In the genomic region with DNA sequence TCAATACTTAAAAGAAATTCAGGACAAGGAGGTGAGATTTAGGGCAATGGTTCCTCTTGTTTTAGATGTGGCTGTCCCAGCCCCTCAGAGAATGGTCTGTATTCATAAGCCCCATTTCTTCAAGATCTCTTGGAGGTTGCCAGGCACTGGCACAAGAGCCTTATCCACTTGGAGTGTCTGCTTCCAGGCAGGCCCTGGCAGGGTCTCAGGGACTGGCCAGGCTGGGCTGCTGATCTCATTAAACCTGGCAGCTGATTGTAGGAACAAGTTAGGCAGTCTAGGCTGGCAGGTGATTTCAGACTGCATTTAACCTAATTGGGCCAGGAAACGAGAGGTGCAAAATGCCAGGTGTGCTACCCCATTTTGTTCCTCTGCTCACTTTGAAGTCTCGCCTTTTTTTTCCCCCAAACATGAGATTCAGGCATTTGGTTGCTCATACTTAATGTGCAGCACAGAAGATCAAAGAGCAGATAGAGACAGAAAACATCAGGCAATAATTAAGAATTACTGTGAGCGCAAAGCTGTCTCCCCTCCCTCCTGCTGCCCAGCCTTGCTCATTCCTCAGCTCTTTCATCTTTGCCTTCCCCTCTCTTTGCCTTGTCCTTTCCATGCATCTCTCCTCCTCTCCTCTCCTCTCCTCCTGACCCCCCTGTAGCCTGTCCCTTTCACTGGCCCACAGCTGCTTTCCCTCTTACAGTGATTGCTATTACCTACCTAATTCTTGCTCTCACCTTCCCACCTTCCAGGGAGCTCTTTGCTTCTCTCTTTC, we compare ENCODE assay signal across 8 mouse cellular contexts.
DNase-seq lines count a peak whose midpoint lies in the region; ATAC-seq lines count a peak whose summit lies in the region.

No protein-coding gene starts in this region.

- peak; percentile 10 for DNase-seq in cerebellum, adult 11-12 months
- peak; percentile 41 for DNase-seq in right cerebral cortex, adult 18-20 months
- DNase-seq in right cerebral cortex, postnatal 25 days: no peak
- DNase-seq in left cerebral cortex, postnatal 10 days (ENCODE audit: extremely low spot score in 1 of 2, low spot score in 2 of 2): peak; percentile 35 to 56
- no peak for DNase-seq in urinary bladder, postnatal 4 days (ENCODE audit: low spot score in 2 of 2)
- DNase-seq in yolk sac, embryonic 10.5 days (ENCODE audit: low spot score): no peak

- intact Hi-C loops in left cerebral cortex, postnatal 10 days (cut with DNase I): no loop called here

- ATAC-seq in cerebellum, adult (ENCODE audit: insufficient number of reproducible peaks, low FRiP score, low TSS enrichment): no peak
- no peak for ATAC-seq in erythroblast, adult 5-6 weeks (replicated peaks; ENCODE audit: low FRiP score, poor library complexity, severe bottlenecking)

Comparison
In these comparisons a context has a peak if more than half of its experiments do, and no peak if none do; other contexts are left out.
1. DNase-seq: peak in cerebellum, adult 11-12 months (single experiment), right cerebral cortex, adult 18-20 months (single experiment) and left cerebral cortex, postnatal 10 days (2 of 2); none in right cerebral cortex, postnatal 25 days (single experiment), urinary bladder, postnatal 4 days (0 of 2) and yolk sac, embryonic 10.5 days (single experiment).